Mouse (Mus musculus): ENCODE measurements around the gene Hist1h2af.
A peak's percentile ranks its signal among the peaks of the same experiment; 100 is the strongest.

The Hist1h2af gene

DNA sequence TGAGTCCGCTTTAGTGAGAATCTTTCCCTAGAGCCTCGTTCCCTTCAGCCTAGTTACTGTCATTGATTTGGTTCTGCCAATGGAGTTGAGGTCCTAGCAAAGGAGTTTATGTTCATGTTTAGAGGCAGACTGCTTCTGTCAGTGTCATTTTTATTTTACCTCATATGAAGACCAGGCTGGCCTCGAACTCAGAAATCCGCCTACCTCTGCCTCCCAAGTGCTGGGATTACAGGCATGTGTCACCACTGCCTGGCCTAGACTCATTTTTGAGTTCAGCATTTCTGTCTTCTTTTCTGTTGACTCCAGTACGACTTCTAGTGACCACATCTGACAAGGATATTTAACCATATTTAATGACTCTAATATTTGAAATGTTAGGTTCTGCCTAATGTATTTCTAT, 18.4 kb upstream of the Hist1h2af start:
- no peak for DNase-seq (ENCODE audit: low spot score)

DNA sequence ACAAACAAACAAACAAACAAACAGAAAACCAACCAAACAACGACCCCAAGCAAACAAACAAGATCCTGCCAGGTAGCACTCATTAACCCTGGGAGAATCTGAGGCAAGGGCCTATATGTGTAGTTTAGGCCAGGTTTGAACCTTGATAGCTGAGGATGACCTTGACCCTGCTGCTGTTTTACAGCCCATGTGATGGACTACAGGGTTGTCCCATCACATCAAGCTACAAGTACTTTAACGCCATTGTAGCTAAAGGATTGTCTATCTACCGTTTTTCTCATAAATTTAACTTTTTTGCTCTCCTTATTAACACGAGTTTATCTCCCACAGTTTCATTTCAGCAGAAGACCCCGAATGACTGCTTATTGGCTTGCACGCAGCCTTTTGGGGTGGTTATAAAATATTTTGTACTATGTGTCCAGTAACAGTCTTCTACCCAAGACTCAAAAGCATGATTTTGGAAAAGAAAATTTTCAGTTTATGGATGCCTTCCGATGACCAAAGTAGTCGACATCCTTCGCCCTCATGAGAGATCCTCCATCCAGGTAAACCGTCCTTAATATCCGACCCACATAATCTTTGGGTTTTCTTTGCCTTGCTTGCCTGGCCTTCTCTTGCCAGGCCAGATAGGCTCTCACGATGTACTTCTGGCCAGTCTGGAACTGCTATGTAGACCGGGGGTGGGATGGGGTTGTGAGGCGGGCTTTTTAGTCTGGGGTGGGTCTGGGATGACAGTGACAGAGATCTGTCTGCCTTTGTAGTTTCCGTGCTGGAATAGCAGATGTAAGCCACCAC, 17.7 kb upstream of the Hist1h2af start:
- no peak for DNase-seq (ENCODE audit: low spot score)

DNA sequence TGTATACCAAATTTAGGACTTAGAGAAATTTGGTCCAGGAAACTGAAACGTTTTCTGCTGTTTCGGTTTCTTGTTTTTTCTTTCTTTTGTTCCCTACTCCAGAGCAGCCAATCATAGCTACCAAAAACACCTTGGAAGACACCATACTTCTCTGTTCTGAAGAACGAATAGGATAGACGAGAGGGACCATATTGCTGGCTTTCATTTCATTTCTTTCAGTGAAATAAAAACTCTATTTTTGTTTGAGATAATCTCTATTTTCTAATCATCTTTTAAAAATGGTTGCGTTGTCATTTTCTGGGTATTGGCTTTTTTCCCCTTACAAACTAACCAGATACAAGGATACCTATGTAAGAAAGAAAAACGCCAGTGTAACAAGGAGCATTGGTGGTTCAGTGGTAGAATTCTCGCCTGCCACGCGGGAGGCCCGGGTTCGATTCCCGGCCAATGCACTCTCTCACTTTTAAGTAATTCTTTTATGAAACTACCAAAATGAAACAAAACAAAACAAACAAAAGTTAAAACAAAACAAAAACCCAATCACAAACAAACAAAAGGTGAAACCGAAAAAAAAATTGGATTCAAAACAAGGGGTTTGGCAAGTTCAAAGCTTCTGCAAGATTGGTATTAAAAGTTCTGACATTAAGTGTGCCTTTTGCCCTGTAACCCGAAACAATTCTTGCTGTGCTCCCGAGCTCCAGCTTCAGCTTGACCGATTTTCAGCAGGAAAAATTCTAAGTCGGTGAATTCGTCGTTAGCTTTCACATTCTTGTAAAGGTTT, 16.7 kb upstream of the Hist1h2af start:
- no peak for DNase-seq (ENCODE audit: low spot score)

GRCm38 (mm10) chr13:23517603-23518294, 16.0 kb upstream of the Hist1h2af start:
- DNase-seq (ENCODE audit: low spot score), result peak; percentile 48

- no peak for DNase-seq (ENCODE audit: low spot score)
These were observed 15.5 kb upstream of the Hist1h2af start for GRCm38 (mm10) chr13:23518295-23518603.

DNA sequence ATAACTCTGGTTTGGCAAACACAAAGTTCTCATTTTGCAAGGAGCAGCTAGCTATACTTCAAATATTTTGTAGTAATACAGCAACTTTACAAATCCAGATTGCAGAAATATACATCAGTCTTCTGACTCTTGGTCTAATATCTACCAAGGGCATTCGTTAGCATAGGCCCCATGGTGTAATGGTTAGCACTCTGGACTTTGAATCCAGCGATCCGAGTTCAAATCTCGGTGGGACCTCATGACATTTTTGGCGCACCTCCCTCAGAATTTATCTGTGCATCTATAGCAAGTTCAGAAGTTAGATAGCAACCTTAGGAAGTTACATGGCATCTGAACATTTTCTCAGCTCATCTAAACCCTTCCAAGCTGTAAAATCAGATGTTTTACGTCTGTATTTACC, 14.8 kb upstream of the Hist1h2af start:
- no peak for DNase-seq (ENCODE audit: low spot score)

DNA sequence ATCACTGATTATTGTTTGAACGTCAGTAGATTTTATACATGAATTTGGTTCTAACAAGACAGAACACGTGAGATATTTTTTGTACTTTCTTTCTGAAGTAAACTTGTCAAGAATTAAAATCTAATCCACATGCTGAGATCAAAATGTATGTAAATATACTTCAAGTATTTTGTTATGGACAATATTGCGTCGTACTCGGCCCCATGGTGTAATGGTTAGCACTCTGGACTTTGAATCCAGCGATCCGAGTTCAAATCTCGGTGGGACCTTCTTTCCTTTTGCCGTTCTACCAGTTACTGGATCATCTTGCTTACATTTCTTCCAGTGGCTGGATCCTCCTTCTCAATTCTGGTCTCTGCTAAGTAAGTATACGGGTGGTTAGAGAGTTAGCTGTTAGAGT, 14.3 kb upstream of the Hist1h2af start:
- DNase-seq (ENCODE audit: low spot score), result no peak

DNA sequence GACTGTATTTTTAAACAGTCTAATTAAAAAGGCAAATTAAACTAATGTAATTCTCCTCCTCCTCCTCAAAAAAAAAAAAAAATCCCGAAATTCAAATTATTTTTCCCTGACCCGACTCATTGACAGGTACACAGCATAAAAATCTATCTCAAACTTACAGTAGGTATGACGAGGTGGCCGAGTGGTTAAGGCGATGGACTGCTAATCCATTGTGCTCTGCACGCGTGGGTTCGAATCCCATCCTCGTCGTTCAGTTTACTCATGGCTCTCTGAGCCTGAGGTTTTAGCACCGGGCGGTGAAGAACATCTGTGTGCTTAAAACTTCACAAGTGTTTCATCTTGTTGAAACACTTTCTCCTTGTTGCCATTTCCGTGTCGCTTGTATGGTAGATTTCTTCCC, 12.0 kb upstream of the Hist1h2af start:
- no peak for DNase-seq (ENCODE audit: low spot score)

DNA sequence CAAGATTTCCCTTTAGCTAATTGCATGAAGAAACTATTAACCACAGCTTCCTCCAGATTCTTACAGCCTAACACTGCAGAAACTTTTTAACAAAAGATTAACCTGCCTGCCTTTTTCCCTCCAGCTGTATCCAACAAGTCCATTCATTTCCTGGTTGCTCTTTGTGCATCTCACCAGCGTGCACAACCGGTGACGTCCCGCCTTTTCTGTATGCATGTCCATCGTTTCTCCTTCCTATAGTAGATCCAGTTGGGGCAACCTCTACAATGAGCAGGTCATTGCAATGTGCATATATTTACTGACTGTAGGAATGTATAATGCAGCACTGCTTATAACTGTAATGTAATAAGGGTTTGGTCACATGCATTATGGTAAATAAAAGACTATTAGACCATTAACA, 9.7 kb upstream of the Hist1h2af start:
- no peak for DNase-seq (ENCODE audit: low spot score)

GRCm38 (mm10) chr13:23524654-23525053, 9.1 kb upstream of the Hist1h2af start:
- no peak for DNase-seq (ENCODE audit: low spot score)

DNA sequence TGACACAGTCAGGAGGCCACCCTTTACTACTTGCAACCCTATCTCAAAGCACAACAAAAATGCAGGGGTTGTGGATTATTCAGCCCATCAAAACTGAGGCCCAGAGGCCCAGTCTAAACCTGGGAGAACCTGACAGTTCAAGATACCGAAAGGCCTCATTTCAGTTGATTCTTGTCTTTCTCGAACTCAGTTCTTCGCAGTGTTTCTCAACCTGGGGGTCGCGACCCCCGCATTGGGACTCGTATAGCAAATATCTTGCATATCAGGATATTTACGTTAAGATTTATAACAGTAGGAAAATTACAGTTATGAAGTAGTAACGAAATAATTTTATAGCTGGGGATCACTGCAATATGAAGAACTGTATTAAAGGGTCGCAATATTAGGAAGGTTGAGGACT, 7.8 kb upstream of the Hist1h2af start:
- no peak for DNase-seq (ENCODE audit: low spot score)

- DNase-seq (ENCODE audit: low spot score), result peak; percentile 70
These were observed 7.4 kb upstream of the Hist1h2af start for GRCm38 (mm10) chr13:23526312-23526711.

GRCm38 (mm10) chr13:23529005-23529404, 4.7 kb upstream of the Hist1h2af start:
- no peak for DNase-seq (ENCODE audit: low spot score)

- no peak for DNase-seq (ENCODE audit: low spot score)
These were observed 4.1 kb upstream of the Hist1h2af start for GRCm38 (mm10) chr13:23529480-23530165.

DNA sequence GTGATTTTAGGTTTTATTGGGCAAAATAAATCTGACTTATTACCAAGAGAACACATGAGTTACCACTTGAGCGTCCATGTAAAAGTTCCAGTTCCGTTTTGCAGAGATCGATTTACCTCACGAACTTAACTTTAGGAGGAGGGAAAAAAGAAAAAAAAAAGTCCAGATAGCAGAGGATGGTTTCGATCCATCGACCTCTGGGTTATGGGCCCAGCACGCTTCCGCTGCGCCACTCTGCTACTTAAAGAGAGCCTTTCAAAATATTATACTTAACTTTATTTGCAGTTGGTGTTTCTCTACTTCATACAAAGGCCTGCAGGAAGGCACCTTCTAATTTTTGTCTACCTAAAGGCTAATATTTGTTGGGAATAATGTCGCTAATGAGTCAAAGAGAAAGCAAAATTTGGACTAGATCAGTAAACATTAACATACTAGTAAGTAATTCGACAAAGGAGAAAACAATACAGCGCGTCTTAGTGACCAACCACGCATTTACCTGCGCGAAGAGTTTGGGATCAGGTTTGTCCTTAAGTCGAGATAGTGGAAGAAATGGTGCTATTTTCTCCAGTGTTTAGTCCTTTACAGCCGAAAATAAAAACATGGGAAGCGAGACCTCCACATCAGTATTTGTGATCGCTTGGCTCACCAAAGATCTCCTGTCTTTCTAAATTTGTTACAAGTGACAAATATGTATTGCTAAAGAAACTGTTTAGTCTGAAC, 3.4 kb upstream of the Hist1h2af start:
- DNase-seq (ENCODE audit: low spot score), result no peak

- DNase-seq (ENCODE audit: low spot score), result peak; percentile 77
These were observed 2.5 kb upstream of the Hist1h2af start, which contains the start of gene Hist1h4h for GRCm38 (mm10) chr13:23530901-23531875. Hist1h4h (plus strand) TSS chr13:23531050.

DNA sequence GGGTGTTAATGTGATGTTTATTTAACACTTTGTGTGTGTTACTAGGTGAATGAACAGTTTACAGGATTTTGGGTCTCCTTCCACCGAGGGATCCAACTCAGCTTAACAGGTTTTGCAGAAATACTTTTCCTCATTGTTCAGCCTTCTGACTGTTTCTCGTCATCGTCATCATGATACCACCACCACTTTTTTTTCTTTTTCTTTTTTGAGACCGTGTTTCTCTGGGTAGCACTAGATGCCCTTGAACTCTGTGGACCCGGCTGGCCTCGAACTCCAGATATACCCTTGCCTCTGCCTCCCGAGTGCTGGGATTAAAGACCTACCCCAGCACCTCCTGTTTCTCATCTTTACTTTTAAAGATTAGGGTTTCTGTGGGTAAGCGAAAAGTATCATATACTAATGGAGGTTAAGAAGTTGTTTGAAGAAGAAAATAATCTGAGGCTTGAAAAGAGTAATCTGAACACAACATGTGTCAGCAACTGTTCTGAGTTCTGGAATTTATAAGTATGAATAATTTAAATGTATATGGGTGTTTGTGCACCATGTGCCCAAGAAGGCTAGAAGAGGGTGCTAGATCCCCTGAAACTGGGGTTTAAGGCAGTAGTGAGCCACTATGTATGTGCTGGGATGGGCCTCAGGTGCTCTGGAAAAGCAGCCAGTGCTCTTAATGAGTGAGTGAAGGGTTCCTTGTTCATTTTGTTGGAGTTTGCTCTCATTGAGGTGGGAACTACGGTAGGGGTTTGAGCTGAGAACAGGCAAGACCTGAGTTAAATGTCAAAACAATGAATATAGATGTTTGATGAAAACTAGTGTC, 1.2 kb upstream of the Hist1h2af start:
- DNase-seq (ENCODE audit: low spot score), result no peak

DNA sequence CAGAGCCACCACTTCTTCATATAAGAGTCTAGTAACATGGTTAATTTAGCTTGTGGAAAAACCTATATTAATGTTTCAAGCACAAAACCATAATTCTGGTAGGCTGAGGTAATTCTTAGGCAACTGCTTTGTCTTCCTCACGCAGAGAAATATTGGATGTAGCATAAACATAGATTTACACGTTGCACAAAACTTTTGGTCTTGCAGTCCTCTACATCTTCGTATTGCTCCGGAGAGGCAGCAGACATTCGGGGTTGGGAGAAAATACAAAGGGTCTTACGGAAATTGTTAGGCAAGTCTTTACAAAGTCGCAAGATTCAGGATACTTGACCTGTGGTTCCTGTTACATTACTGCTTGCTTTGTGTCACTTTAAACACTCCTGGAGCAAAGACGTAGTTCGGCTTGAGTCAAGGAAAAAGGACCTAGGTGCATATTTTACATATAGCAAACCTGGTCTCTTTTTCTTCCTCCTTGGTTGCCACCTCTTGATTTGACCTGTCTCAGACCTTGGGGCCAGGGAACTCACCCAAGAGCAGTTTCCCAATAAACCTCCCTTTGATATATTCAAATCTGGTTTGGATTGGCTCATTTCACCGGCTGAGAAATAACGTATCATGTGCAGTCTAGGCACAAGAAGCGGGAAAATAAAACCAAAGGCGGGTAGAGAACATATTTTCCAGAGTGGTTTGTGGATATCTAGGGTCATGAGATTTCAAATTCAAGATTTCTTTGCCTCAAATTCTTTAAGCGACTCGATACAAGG, 844 bp downstream of the Hist1h2af start:
- DNase-seq (ENCODE audit: low spot score), result no peak
